Mouse (Mus musculus) thymus, postnatal 4 days (tissue): ENCODE measurements around the gene Olfr834.

ENCODE experiments used
- DNase-seq: peaks from one replicate; pipeline ENCODE4 v3.0.0; 2021

The Olfr834 gene

DNA sequence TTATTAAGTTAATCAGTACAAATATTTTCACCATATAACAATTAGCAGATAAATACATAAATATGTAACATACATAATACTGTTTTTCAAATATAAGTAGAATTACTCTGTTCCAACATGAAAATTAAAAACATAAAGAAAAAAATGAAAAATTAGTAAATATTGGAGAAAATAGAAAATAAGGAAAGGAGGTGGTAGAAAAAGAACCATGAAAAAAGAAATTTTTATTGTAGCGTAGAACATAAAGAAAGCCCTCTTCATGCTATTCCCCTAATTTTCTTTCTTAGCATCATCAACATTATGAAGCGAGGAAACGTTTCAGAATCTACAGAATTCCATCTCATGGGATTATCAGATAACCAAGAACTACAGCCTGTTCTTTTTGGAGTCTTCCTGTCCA lies at the start of gene Olfr834:
Gene Olfr834 (plus strand): TSS at position 301 of the 400 bp plus-strand sequence.
- DNase-seq: no peak

GRCm38 (mm10) chr9:18962021-18962420 lies 25.8 kb upstream of the Olfr834 start:
- DNase-seq: no peak

DNA sequence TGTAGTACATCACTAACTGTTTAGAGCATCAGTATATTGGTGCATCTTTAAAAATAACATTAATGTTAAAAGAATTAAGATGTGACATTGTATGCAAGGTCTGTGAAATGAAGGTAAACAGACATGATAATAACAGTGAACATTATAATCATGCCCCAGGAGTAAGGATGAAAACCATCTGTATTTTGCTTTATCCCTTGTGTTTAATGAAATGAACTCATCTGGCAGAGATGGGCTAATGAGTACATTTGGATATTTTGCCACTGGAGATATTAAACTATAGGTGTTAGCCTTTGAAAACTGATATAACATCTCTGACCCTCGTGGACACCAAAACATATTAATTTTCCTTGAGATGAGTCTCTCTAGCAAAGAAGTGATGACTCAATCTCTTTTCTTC lies 44.6 kb downstream of the Olfr834 start, which contains the start of gene Olfr835:
Gene Olfr835 (plus strand): TSS at position 301 of the 400 bp plus-strand sequence.
- no peak for DNase-seq
